Mouse (Mus musculus) spleen, adult 2 months (tissue): ENCODE data around the gene Trmt1. TPM values are rescaled to one million over a fixed set of nuclear protein-coding genes. Genes with fewer than 3 reads are reported as not detected.
A peak's percentile ranks its signal among the peaks of the same experiment; 100 is the strongest.

Source experiments
- DNase-seq, 2 experiments: peaks; one replicate each; pipeline versions ENCODE4 v3.0.0 to v3.0.0-alpha.2; 2012 to 2021; ENCODE audit warnings: low spot score in 2 of 2, low read depth in 1 of 2
- H3K27ac ChIP-seq: fragments of 200-500 bp; 2 replicates; pipeline ENCODE4 v1.5.1; 2012; ENCODE audit warnings: low read length, inconsistent platforms; ENCODE audit not compliant: insufficient read depth
- H3K27me3 ChIP-seq: fragments of 200-500 bp; 2 replicates; pipeline ENCODE4 v1.6.1; 2012; ENCODE audit warnings: mild to moderate bottlenecking, moderate library complexity, low read length, inconsistent platforms; ENCODE audit not compliant: control insufficient read depth, insufficient read depth
- H3K36me3 ChIP-seq: fragments of 200-500 bp; 2 replicates; pipeline ENCODE4 v1.6.1; 2012; ENCODE audit warnings: mild to moderate bottlenecking, low read length, inconsistent platforms; ENCODE audit not compliant: control insufficient read depth, insufficient read depth
- H3K4me1 ChIP-seq: fragments of 200-500 bp; 2 replicates; pipeline ENCODE4 v1.6.1; 2011; ENCODE audit warnings: inconsistent platforms; ENCODE audit not compliant: control insufficient read depth, insufficient read depth, insufficient read length
- H3K4me3 ChIP-seq: fragments of 200-500 bp; 2 replicates; pipeline ENCODE4 v1.5.1; 2011; ENCODE audit warnings: mild to moderate bottlenecking, inconsistent platforms; ENCODE audit not compliant: insufficient read depth, insufficient read length; ENCODE audit errors: extremely low read depth
- CTCF ChIP-seq: fragments of 200-500 bp; IDR thresholded peaks from 2 replicates; pipeline ENCODE4 v1.5.1; 2011; ENCODE audit warnings: mild to moderate bottlenecking, inconsistent platforms; ENCODE audit not compliant: insufficient read depth, insufficient read length, insufficient replicate concordance; ENCODE audit errors: extremely low read depth
- POLR2A ChIP-seq: fragments of 200-500 bp; IDR thresholded peaks from 2 replicates; pipeline ENCODE4 v1.6.1; 2011; ENCODE audit warnings: low read depth, low read length, inconsistent platforms
- WGBS: fragments of 180-500 bp; shearing (Covaris S2); methylation state at CpG from one replicate; pipeline ENCODE4 v1.1.7; 2018; 5-methylcytosine and 5-hydroxymethylcytosine counted together
- polyA plus RNA-seq: library from polyadenylated mRNA; depleted of rRNA; stranded (reverse); fragments of >200 nt; gene quantifications from 2 replicates; pipeline ENCODE4 v1.2.3, GENCODE M21; 2012

Trmt1 gene
- polyA plus RNA-seq, 1 experiment: 98.1 TPM

DNA sequence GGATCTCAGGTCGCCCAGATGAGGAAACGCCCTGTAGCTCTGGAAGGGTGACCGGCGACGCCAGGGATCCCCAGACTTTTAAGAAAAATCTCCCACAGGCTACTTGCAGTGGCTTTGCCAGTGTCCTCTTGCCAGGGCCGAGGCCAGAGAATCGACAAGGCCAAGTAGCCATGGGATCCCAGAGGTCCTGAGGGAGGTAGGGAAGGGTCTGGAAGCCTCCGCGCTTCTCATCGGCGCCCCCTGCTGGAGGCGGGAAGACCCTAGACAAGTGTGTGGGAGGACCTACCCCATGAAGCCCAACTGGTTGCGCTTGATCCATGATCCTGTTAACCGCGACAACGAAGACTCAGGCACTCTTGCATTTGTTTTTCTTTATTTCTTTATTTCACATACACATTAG is 18.2 kb downstream of the Trmt1 start:
- peak; percentile 50 to 80 for DNase-seq
- Histone ChIP-seq H3K4me3 (peak overlapping the region; percentile 43; the same call in 1 of the 2 replicates), H3K27me3 (peaks cover 3% of the 10 kb centered on the region; the same call in 1 of the 2 replicates), H3K27ac (peak overlapping the region; percentile 75), H3K4me1 (peaks cover 55% of the 10 kb centered on the region), H3K36me3 (0 out of 2 replicates have a peak, but pooled peaks cover 5% of the 10 kb centered on the region)
- WGBS: 3% methylated on average over 16 of the region's 16 CpGs
- TF ChIP-seq POLR2A: no peak
- TF ChIP-seq CTCF: peak; percentile 87

DNA sequence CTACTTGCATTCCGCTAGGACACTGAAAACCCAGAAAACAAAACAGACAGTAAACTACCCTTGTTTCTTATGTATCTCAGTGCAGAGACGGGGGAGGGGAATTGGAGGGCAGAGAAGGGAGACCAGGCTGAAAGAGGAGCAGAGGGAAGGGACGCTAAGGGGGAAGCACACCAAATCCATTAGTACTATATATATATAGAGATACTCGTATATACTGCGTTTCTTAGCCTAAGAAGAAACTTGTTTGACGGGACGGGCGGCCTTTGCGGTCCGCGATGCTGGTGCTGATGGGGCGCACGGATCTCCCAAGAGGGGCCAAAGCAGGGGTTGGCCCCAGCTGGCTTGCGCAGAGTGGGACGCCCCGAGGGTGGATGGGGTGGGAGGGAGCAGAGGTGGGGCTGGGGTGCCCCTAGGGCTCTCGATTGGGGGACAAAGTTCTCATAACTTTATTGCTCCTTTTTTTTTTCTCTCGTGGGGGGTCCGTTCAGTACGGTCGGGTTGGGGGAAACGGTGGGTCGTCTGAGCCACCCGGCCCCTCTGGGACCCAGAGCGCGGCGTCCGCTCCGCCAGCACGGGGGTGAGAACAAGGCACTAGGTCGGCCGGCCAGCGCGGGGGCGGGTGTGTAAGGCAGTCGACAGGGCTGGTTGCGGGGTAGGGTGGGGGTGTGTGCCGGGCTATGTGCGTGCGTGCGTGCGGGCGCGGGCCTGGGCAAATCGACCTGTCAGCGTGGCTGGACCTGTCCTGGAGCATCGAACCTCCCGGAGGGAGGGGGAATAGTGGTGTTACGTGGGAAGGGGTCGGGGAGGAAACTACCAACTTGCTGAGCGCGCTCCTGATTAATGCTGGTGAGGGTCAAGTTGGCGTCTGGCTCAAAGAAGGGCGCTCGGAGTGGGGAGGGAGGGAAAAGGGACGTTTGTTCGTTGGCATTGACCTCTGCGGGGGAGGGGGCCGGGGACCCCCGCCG is 19.0 kb downstream of the Trmt1 start:
- Histone ChIP-seq H3K4me3 (peak overlapping the region; percentile 52; the same call in 1 of the 2 replicates), H3K4me1 (peaks cover 47% of the 10 kb centered on the region), H3K36me3 (0 out of 2 replicates have a peak, but pooled peaks cover 5% of the 10 kb centered on the region), H3K27ac (peak overlapping the region; percentile 49; the same call in 1 of the 2 replicates), H3K27me3 (peaks cover 3% of the 10 kb centered on the region; the same call in 1 of the 2 replicates)
- DNase-seq: peak in 1 of 2 experiments; percentile 59
- no peak for TF ChIP-seq CTCF
- TF ChIP-seq POLR2A: peak; percentile 3; the same call in 1 of the 2 replicates
- 4% methylated on average over 61 of the region's 61 CpGs for WGBS

- peaks cover 3% of the 10 kb centered on the region; the same call in 1 of the 2 replicates for H3K27me3 ChIP-seq
- peaks cover 43% of the 10 kb centered on the region for H3K4me1 ChIP-seq
- no peak for DNase-seq
- TF ChIP-seq POLR2A: no peak
- no peak for TF ChIP-seq CTCF
- no peak overlapping the region for H3K27ac ChIP-seq
- 0 out of 2 replicates have a peak, but pooled peaks cover 5% of the 10 kb centered on the region for H3K36me3 ChIP-seq
- H3K4me3 ChIP-seq: peak overlapping the region; percentile 52; the same call in 1 of the 2 replicates
- 4% methylated on average over 12 of the region's 12 CpGs for WGBS
Measured at GRCm38 (mm10) chr8:84705960-84706359, 19.9 kb downstream of the Trmt1 start.

GRCm38 (mm10) chr8:84706610-84707266 is 20.6 kb downstream of the Trmt1 start:
- peak in 1 of 2 experiments; percentile 22 for DNase-seq
- peak overlapping the region; percentile 49 for H3K4me3 ChIP-seq
- WGBS: 6% methylated on average over 39 of the region's 45 CpGs

DNA sequence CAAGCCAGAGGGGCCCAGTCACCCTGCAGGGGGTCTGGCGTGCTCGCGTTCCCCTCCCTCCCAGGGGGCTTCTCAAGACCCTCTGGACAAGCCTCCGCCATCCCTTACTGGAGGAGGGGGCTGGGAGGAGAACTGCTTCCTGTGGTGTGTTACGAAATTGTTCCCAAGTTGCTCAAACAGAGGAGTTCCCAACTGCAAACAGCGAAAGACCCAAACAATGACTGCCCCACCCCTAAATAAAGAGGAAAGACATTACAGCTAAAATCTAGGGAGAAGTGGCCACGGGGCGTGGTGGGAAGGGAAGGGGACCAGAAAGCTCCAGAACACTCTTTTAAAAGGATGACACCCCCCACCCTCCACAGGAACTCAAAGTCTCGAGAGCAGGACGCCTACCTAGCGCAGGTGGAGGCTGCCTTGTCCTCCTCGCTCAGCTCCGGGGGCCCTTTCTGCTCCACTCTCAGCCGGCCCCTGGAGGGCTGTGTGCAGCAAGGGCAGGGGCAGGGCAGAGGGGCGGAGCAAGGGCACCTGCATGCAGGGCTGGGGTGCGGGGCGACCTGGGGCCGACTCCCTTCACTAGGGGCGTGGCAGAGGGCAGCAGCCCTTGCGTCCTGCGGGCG is 21.3 kb downstream of the Trmt1 start:
- DNase-seq: peak in 1 of 2 experiments; percentile 80
- Histone ChIP-seq H3K27me3 (peaks cover 3% of the 10 kb centered on the region; the same call in 1 of the 2 replicates), H3K4me3 (peak overlapping the region; percentile 49), H3K36me3 (0 out of 2 replicates have a peak, but pooled peaks cover 5% of the 10 kb centered on the region), H3K27ac (peak overlapping the region; percentile 58), H3K4me1 (peaks cover 40% of the 10 kb centered on the region)
- 5% methylated on average over 22 of the region's 22 CpGs for WGBS
- TF ChIP-seq POLR2A: no peak; the same call in 1 of the 2 replicates

More at GRCm38 (mm10) chr8:84706610-84707266, 20.6 kb downstream of the Trmt1 start:
- Histone ChIP-seq H3K27ac (peak overlapping the region; percentile 64), H3K36me3 (0 out of 2 replicates have a peak, but pooled peaks cover 5% of the 10 kb centered on the region), H3K27me3 (peaks cover 3% of the 10 kb centered on the region; the same call in 1 of the 2 replicates), H3K4me1 (peaks cover 42% of the 10 kb centered on the region)
- TF ChIP-seq CTCF (no peak), POLR2A (no peak)

- no peak for TF ChIP-seq POLR2A
- TF ChIP-seq CTCF: no peak
Measured at GRCm38 (mm10) chr8:84708071-84708541, 22.0 kb downstream of the Trmt1 start.

More at GRCm38 (mm10) chr8:84708071-84708541, 22.0 kb downstream of the Trmt1 start:
- Histone ChIP-seq H3K27ac (0 out of 2 replicates have a peak overlapping the region, but pooled peaks have one; percentile 58), H3K27me3 (peaks cover 3% of the 10 kb centered on the region; the same call in 1 of the 2 replicates), H3K4me3 (0 out of 2 replicates have a peak overlapping the region, but pooled peaks have one; percentile 49), H3K36me3 (0 out of 2 replicates have a peak, but pooled peaks cover 2% of the 10 kb centered on the region), H3K4me1 (peaks cover 33% of the 10 kb centered on the region)
- DNase-seq: peak in 1 of 2 experiments; percentile 26
- WGBS: 46% methylated on average over 15 of the region's 15 CpGs
